Mouse (Mus musculus) spleen, adult 2 months (tissue): ENCODE data around the gene Ank.

ENCODE experiments used
- CTCF ChIP-seq: fragments of 200-500 bp; IDR thresholded peaks from 2 replicates; pipeline ENCODE4 v1.5.1; 2011; ENCODE audit warnings: mild to moderate bottlenecking, inconsistent platforms; ENCODE audit not compliant: insufficient read depth, insufficient read length, insufficient replicate concordance; ENCODE audit errors: extremely low read depth
- POLR2A ChIP-seq: fragments of 200-500 bp; IDR thresholded peaks from 2 replicates; pipeline ENCODE4 v1.6.1; 2011; ENCODE audit warnings: low read depth, low read length, inconsistent platforms

DNA sequence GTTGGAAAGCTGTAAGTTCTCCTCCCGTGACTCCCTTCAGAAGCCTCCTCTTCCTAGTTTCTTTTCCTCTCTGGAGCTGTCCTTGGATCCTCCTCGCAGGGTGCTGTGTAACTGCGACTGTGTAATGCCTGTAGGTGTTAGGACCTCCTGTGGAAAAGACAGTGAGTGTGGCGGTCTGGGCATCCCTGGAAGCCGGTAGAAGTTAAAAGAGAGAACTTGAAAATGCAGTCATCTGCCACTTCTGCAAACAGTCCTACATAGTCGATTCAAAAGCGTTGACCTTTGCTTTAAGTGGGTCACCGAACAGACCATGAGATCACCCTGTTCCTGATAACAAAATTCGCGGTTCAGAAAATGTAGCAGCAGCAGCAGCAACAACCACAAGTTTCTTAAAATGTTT lies 27.0 kb downstream of the Ank start:
- TF ChIP-seq POLR2A: no peak
- TF ChIP-seq CTCF: no peak
